Mouse (Mus musculus) bone marrow macrophage, adult 2 months (primary cell): ENCODE results near the gene Sipa1l2. TPM values are rescaled to one million over a fixed set of nuclear protein-coding genes. Genes with fewer than 3 reads are reported as not detected.
"Not testable (repeated sequence)": the region's sequence is repeated elsewhere in the genome, so short reads cannot be mapped to it uniquely, and the experiment has no call there.

Source experiments
- H3K27ac ChIP-seq: 2 replicates; pipeline ENCODE4 v1.5.1; 2012; ENCODE audit warnings: low read depth, low read length; ENCODE audit not compliant: insufficient read depth
- H3K4me1 ChIP-seq: 2 replicates; pipeline ENCODE4 v1.6.1; 2012; ENCODE audit warnings: low read length; ENCODE audit not compliant: control insufficient read depth, insufficient read depth
- H3K4me3 ChIP-seq: 2 replicates; pipeline ENCODE4 v1.5.1; 2012; ENCODE audit warnings: mild to moderate bottlenecking, low read length, moderate library complexity; ENCODE audit not compliant: insufficient read depth
- CTCF ChIP-seq: IDR thresholded peaks from 2 replicates; pipeline ENCODE4 v1.5.1; 2012; ENCODE audit warnings: low read depth, mild to moderate bottlenecking, low read length, moderate library complexity
- POLR2A ChIP-seq: IDR thresholded peaks from 2 replicates; pipeline ENCODE4 v1.6.1; 2012; ENCODE audit warnings: mild to moderate bottlenecking, low read depth, low read length, borderline replicate concordance
- polyA plus RNA-seq: library from polyadenylated mRNA; stranded (reverse); fragments of >200 nt; gene quantifications from 2 replicates; pipeline ENCODE4 v1.2.4, GENCODE M21; 2012; ENCODE audit not compliant: missing spikeins, insufficient read depth, insufficient read length

Gene Sipa1l2
- polyA plus RNA-seq, 1 experiment = 9.1 TPM

DNA sequence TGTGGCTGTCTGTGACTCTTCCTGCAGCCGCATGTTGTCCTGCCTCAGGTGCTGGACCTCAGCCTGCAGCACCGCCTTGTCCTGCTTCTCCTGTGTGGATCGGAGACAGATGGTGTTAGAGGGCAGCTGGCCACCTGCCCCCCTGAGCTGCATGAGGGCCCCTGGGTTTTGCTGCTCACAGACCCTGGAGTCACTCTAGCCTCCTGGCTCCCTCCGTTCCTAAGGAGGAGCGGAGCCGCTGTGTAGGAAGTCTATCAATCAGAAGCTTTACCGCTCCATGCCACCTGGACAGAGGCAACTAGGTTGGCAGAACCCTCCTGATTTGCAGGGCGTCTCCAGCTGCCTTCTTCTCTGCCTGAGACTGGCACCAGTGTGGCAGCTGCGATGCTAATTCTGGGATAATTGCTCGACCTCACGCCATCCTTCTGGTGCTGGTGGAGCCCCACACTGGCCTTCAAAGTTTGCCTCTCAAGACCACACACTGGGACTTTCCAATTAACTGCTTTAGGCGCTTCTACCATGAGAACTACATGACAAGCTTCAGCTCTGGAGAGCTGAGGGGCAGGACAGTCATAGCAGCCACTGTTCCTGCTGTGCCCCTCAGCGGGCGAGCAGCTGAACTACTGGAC is 150.3 kb downstream of the Sipa1l2 start:
- Histone ChIP-seq H3K4me1 (peaks cover 37% of the 10 kb centered on the region), H3K4me3 (no peak overlapping the region), H3K27ac (no peak overlapping the region)
- no peak for TF ChIP-seq CTCF
- no peak for TF ChIP-seq POLR2A

DNA sequence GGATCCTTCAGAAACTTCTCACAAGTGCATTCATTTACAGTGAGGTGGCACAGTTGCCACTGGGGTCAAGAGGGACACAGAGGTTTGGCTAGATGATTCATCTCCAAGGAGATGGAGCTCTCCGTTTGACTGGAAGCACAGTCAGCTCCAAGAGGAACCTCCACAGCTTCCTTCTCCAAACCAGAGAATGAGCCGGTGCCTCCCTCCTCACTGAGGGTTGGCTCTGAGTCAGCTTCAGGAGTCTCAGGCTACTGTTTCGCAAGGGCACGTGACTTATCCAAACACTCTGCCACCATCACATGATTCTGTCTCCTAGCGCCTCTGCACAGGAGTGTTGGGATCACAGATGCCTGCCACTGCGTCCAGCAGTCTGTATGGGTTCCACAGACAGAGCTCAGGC is 153.5 kb downstream of the Sipa1l2 start:
- TF ChIP-seq CTCF (no peak), POLR2A (no peak)
- Histone ChIP-seq H3K4me3 (no peak overlapping the region), H3K27ac (peak overlapping the region; percentile 86), H3K4me1 (peaks cover 36% of the 10 kb centered on the region)

DNA sequence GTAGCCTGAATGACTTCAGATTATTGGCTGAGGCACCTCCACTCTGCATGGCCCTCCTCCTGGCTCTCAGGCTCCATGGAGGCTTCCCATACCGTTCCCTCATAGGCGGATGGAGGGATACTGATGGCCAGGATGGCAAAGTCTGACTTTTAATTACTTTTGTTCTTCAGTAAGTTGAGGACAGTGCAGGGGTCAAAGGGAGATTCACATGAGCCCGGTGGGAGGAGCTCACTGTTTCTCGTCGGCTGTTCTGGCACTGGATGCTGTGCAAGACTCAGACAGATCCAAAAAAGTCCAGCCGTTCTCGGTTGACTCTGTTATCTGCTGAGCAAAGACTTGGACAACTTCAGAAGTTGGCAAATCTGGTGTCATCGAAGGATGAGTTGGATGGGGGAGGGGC is 155.0 kb downstream of the Sipa1l2 start:
- H3K27ac ChIP-seq = no peak overlapping the region
- TF ChIP-seq CTCF (no peak), POLR2A (no peak)
- H3K4me1 ChIP-seq = peaks cover 47% of the 10 kb centered on the region
- H3K4me3 ChIP-seq = no peak overlapping the region

DNA sequence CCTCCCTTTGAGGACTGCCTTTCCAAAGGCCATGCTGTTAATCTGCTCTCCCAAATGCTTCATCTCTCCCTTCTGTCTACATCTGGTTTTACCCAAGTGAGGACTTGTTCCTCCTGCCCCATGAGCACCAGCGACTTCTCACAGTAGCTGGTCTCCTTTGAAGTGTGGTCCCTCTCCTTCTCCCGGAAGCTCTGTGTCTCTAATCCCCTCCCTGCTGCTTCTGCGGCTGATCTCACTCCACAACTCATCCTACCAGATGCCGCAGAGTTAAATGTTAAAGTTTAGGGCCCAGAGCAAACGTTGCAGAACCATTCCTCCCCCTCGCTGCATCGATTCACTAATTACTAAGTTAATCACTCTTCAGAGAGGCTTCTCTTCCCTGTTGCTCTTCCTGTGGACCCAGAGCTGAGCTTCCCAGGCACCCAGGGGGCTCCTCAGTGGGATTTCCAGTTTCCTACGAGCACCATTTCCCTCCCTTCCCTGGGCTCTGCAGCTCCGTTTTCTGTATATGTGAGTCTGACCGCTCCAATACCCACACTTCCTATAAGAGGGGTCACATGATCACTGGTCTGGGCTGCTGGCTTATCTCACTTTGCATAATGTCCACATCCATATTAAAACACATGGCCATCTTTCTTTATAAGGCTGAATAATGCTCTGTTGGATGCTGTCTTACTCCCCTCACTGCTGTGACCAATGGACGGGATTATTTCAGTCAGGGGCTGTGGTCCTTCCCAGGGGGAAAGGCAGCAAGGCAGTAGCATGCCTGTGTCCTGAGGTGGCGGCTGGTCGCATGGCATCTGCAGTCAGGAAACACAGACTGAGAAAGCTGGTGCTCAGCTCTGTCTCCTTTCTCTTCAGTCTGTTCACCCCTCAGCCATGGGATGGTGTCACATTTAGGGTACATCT is 156.4 kb downstream of the Sipa1l2 start:
- H3K4me1 ChIP-seq = peaks cover 49% of the 10 kb centered on the region
- H3K4me3 ChIP-seq = no peak overlapping the region
- TF ChIP-seq POLR2A = no peak
- TF ChIP-seq CTCF = no peak
- H3K27ac ChIP-seq = no peak overlapping the region

DNA sequence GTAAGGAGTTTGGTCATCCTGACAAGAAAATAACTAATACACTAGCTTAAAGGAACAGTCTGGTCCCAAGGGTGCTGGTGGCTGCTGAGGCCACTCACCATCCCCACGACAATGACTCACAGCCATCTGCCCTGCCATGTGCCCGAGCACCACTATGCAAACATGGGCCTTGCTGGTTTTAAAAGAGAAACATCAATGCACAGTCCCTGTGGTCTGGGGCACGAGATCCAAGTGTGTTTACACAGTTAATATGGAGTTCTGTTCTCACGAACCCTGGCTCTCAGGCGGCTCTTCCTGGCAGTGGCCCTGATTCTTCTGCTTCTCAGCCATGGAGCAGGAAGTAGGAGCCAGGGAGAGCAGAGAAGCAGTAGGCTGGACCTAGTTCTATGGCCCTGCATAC is 159.0 kb downstream of the Sipa1l2 start:
- H3K4me1 ChIP-seq = peaks cover 27% of the 10 kb centered on the region
- no peak overlapping the region for H3K4me3 ChIP-seq
- TF ChIP-seq CTCF = no peak
- no peak for TF ChIP-seq POLR2A
- H3K27ac ChIP-seq = peak overlapping the region; percentile 20

DNA sequence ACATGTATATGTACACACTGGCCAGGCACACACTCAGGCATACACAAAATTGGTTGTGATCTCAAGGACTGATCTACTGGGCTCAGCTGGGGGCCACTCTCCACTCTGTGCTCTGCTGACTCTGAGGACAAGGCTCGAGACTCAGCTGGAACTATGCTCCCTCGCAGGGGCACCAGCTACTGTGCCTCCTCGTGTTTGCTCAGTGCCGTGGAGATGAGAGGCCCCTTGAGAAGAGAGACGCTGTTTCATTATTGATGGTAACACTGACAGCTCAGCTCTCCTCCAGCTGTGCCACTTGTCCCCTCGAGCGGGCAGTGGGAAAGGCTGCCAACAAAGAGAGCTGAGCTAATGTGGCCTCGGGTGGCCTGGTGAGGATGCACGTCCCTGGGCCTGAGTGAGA is 161.9 kb downstream of the Sipa1l2 start:
- H3K4me3 ChIP-seq = no peak overlapping the region
- no peak overlapping the region for H3K27ac ChIP-seq
- H3K4me1 ChIP-seq = peaks cover 15% of the 10 kb centered on the region
- no peak for TF ChIP-seq POLR2A
- TF ChIP-seq CTCF = no peak

DNA sequence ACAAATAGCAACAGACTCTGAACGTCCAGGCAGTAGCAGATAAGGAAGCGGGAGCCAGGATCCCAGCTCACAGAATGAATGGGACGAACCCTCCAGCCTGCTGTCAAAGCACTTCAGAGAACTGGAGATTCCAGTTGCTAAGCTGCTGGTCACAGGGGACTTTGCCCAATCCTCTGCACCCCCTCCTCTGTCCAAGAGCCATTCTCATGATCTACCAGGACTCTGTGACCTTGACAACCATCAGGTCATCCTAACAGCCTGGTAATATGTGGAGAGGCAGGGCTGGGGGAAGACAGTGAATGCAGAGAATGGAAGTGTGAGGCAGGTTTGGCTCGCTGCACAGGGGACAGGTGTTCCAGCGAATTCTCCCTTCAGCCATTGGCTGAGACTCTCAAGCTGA is 163.2 kb downstream of the Sipa1l2 start:
- Histone ChIP-seq H3K4me1 (peaks cover 22% of the 10 kb centered on the region), H3K4me3 (no peak overlapping the region), H3K27ac (no peak overlapping the region)
- TF ChIP-seq POLR2A (no peak), CTCF (no peak)

DNA sequence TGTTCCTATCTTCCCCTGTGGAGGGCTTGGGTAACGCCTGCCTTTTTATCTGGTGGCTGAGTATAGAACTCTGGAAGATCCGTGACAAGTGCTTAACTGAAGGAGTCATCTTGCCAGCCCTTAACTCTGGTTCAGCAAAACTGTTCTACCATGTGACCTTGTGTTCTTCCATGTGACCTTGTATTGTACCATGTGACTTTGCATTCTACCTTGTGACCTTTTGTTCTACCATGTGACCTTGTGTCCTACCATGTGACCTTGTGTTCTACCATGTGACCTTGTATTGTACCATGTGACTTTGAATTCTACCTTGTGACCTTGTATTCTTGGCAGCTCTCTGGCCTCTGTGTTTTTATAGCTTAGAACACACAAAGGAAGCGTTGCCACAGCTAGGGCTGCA is 168.3 kb downstream of the Sipa1l2 start:
- Histone ChIP-seq H3K27ac (peak overlapping the region; percentile 46), H3K4me1 (peaks cover 9% of the 10 kb centered on the region), H3K4me3 (no peak overlapping the region)
- TF ChIP-seq POLR2A (no peak), CTCF (no peak)

DNA sequence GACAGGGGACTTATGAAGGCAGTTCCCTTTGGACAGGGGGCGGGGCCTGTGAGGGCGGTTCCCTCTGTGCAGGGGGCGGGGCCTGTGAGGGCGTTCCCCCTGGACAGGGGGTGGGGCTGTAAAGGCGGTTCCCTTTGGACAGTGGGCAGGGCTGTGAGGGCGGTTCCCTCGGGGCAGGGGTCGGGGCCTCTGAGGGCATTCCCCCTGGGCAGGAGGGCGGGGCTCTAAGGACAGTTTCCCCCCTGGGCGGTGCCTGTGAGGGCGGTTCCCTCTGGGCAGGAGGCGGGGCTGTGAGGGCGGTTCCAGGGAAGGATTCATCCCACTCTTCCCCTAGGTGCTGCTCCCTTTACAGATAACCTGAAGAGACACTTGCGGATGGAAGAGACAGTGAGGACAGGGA is 171.6 kb downstream of the Sipa1l2 start:
- H3K27ac ChIP-seq = no peak overlapping the region
- TF ChIP-seq CTCF = no peak
- H3K4me3 ChIP-seq = no peak overlapping the region
- peaks cover 9% of the 10 kb centered on the region for H3K4me1 ChIP-seq

DNA sequence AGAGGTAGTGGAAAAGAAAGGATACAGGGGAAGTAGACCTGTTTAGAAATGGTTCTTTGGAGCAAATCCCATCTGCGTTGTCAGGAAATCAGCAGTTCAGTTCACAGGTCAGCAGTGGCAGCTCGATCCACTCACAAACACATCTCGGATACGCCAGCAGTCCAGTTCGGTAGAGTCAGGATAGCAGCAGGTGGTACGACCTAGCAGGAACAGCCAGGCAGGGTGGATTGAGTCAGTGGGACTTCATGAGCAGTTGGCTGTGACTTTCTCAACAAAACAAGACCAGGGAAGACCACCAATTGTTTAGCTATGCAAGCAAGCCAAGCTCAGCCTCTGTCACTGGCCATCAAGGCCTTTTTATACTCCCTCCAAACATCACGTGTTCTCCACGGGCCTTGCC is 173.9 kb downstream of the Sipa1l2 start:
- not testable (repeated sequence) for H3K27ac ChIP-seq, H3K4me3 ChIP-seq
- H3K4me1 ChIP-seq = peaks cover 12% of the 10 kb centered on the region
